Mouse (Mus musculus) cerebellum, adult 9-11 months (tissue): ENCODE data around the gene Skap1.
A peak's percentile ranks its signal among the peaks of the same experiment; 100 is the strongest.

Source experiments
- DNase-seq: peaks from one replicate; pipeline ENCODE4 v3.0.0; 2022

Skap1 gene

DNA sequence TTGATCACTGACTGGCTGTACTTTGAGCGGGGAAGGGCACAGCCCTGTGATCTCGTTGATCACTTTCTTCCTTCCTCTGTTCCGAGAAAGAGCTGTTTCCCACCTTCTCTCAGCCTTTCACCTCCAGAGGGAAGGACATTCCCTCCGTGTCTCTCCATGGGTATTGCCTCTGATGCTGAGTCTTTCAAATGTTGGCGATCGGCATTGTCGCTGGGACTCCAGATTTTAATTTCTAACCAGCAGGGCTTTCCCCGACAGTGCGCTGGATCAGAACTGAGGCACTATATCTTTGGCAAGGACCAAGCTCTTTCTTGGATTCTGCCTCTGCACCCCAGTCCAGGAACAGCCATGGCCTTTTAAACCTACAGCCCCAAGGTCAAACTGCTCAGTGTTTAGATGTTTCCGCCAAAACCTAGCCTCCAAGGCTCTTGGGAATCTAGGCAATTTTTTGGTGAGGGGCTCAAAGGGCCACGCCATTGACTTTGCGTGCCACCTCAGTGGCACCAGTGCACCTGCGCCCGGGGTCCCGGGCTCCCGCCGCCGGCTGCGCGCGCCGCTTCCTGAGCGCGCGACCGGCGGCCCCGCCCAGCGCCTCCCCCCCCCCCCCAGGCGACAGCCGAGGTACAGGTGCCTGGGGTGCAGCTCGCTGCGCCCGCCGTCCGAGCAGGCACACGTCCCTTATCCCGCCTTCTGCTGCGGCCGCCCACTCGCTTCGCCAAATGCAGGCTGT, at the start of gene Skap1:
TSS of gene Skap1 (plus strand) at position 608 of the 730 bp plus-strand sequence.
- no peak for DNase-seq

- no peak for DNase-seq
Measured at GRCm38 (mm10) chr11:96421074-96421473, 43.3 kb upstream of the Skap1 start.

DNA sequence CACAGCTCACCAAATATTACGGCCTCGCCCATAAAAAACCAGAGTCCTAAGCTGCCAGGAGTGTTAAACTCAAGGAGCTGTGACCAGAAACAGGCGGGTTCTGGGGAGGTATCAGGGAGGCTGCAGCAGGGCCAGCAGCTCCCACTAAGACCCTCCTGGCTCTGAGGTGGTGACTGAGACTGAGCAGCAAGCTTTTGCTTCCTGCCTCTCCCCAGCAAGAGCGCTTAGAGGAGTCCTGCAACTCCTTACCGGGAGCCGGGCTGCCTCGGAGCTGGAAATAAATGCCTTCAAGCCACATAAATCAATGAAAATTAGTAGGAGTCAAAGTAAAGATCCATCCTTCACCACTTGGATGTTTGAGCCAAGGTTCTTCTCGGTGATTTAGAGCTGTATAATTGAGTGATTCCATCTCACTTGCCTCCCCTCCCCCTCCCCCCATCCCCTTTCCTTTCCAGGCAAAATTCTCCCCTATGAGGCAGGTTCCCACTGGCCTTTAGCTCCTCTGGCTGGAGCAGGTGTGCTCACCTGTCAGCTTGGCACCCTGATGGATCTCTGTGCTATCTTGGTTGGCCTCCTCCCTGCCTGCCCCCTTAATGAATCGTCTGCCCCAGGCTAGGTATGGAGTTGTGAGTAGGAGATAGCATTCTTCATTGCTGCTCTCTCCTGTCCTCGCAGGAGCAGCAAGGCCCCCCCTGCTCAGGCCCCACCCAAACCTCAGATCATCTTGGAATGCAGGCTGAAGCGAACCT, 42.7 kb upstream of the Skap1 start:
- DNase-seq, result no peak

DNA sequence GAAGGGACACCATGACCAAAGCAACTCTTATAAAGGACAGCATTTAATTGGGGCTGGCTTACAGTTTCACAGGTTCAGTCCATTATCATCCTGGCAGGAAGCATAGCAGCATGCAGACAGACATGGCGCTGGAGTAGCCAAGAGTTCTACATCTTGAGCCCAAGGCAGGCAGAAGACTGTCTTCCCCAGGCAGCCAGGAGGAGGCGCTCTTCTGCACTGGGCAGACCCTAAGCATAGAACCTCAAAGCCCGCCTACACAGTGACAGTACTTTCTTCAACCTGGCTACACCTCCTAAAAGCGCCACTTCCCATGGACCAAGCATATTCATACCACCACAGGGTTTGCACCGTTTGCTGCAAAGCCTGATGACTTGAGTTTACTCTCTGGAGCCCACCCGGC, 39.2 kb upstream of the Skap1 start:
- DNase-seq, result no peak

GRCm38 (mm10) chr11:96426191-96426590, 38.2 kb upstream of the Skap1 start:
- no peak for DNase-seq

DNA sequence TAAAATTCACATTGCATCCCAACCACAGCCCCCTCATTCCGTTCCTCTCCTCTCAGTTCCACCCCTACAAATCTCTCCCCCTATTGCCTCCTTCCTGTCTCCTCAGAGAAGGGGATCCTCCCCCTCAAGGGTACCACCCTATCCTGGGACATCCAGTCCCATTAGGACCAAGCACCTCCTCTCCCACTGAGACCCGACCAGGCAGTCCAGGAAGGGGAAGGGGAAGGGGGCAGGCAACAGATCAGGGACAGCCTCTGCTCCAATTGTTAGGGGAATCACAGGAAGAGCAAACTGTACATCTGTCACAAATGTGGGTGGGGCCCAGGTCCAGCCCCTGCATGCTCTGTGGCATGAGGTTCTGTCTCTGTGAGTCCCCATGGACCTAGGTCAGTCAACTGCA, 37.6 kb upstream of the Skap1 start:
- DNase-seq, result no peak

DNA sequence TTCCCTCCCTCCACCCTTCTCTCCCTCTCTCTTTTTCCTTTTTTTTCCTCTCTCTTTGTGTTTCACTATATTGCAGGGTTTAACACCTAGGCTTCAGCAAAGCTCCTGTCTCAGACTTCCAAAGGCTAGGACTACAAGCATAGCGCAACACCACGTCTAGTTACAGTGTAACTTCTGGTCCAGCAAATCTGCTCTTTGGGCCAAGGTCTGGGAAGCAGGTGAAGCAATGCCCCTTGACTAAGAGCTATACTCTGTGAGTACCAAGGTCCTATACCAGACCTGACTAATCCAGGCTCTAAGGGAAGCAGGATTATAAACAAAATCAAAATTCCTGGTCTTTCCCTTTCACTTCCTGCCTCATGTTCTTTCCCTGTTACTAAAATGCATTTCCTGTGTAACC, 35.3 kb upstream of the Skap1 start:
- no peak for DNase-seq

DNA sequence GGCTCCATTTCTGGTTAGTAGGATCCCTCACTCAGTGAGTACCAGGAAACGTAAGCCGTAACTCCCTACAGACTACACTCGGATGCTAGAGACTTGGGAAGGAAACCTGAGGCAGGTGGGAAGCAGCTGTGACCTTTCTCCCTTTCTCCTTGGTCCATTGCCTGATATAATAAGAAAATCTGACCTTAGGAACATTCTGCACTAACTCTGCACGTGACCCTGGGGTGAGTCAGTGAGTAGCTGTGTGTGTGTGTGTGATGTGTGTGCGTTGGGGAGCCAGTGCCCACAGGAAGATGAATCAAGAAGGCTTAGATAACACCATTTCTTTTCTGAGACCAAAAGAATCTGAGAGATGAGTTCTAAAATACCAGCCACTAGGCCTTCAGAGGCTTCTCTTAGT, 34.5 kb upstream of the Skap1 start:
- DNase-seq, result no peak

- no peak for DNase-seq
Measured at GRCm38 (mm10) chr11:96431871-96432270, 32.5 kb upstream of the Skap1 start.

GRCm38 (mm10) chr11:96434888-96435287, 29.5 kb upstream of the Skap1 start:
- DNase-seq, result no peak

- DNase-seq, result no peak
Measured at GRCm38 (mm10) chr11:96436525-96436924, 27.9 kb upstream of the Skap1 start.

- DNase-seq, result peak; percentile 3
Measured at GRCm38 (mm10) chr11:96438787-96439186, 25.6 kb upstream of the Skap1 start.

DNA sequence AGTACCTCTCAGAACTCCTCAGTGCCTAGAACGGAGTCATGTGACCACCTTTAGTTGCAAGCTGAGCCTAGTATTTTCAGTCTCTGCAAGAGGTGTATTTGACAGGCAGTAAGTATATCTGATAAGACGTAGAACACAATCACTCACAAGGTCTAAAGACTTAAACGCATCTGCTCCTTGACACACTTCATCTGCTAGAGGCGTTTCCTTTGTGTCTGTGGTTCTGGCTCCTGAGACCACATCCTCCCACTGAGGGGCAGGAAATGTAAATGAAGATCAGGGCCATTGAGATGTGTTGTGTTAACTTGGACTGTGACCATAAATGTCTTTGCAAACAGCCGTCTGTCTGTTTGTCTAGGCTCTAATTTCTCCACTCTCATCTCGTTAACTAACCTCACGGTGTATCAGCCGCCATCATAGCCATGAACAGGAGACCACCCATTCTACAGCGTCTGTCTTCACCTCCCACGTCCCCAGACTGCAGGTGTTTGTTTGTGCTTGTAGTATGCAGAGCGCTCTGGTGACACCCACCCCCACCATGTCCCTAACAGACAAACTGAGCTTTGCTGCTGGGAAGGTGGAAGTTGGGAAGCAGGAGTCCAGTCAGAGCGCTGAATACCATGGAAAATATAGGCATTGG, 22.7 kb upstream of the Skap1 start:
- DNase-seq, result no peak

DNA sequence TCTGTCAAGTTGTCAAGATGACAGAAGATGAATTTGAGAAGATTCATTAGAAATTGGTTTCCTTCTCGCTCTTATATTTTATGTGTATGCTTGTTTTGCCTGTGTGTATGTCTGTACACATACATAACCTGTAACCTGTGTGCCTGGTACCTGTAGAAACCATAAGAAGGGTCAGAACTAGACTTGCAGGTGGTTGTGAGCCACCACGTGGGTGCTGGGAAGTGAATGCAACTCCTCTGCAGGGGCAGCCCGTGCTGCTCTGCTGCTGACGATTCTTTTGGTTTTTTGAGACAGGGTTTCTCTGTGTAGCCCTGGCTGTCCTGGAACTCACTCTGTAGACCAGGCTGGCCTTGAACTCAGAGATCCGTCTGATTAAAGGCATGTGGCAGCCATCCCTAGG, 21.9 kb upstream of the Skap1 start:
- no peak for DNase-seq

DNA sequence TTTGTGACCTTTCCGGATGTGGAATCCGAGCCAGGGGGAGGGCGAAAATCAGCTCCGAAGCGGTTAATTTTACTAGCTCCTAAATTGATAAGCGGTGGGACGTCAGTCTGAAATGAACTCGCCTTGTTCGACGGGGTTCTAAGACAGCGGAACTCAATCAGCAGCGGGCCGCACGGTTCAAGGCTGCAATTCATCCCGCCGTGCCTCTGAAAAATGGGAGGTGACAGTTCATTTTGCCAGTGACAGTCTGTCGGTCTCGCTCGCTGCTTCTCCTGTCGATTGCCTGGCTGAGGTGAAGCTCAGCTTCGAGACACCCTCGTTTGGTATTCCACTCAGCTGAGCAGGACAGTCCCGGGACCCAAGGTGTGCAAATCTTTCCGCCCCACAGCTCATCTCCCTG, 16.5 kb upstream of the Skap1 start:
- DNase-seq, result no peak

- no peak for DNase-seq
Measured at GRCm38 (mm10) chr11:96455111-96455510, 9.3 kb upstream of the Skap1 start.

DNA sequence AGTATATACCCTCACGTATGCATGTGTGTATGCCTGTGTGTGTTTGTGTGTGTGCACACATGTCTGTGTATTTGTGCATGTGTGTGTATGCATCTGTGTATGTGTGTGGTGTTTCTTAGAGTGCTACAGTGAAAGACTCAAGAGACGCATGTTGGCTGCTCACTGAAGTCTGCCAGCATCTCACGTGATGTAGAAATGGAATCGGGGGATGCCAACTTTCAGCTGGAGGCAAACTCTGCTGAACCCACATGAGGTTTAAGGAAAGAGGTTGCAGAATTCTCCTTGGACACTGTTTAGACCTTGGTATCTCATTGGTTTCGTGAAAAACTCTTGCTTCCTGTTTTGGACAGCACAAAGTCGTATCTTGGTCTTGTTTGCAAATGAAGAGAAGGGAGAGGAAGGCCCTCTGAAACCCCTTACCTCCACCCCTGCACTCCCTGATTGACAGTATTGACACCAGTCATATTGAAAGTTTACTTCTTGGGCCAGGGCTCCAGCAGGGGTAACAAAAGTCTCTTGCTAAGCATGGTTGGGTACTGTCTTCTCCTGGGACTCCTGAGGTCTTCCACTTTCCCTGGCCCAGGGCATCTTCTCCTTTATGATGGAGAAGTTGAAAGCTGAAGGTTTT, 8.6 kb upstream of the Skap1 start:
- no peak for DNase-seq

DNA sequence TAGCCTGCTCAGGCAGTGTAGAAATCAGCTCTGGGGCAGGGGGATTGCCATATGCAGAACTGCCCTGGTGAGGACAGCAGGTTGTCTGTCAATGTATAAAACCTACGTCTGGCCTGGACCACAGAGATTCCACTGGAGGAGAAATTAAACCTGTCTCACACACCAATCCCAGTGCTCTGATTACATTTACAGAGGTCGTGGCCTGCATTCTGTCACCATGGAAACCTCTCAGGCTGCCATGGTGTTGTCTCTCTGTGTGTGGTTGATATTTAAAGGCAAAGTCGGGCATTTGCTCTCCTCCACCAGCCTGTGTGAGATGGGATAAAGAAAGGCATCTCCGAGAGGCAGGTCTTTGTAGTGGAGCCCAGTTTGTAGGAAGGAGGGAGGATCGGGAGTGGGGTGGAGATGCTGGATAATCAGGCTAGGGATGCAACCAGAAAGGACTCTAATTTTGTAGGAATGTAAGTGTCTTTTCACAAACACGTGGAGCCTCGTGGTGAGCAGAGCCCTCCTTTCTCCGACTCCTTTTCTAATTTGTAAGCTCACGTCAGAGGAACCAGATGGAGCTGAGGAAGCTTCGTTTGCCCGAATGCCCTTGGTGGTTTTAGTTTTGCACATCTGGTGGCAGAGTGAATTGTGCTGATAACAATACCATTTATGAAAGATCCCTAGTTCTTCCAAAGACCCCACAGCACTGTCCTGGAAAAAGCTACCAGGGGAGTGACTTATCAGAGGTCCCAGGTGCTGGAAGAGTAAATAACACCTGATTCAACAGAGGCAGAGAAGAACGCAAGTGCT, 7.7 kb upstream of the Skap1 start:
- no peak for DNase-seq

DNA sequence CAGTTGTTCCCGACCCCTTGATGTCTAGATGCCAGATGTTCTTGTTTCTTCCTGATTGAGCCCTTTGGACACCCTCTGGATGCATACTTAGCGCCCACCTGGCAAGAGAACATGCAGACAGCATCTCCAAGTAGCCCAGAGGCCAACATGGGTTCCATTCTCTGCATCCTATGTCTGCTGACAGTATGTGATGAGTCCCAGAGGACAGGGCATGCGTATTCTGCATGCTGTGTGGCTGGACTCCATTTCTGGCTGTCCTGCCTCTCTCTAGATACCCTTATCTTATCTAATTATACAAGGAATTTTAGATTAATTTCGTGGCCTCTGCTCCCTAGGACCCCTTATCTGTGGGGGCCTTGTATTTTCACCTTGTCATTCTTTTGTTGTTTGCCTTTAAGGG, 2.6 kb upstream of the Skap1 start:
- DNase-seq, result no peak

- DNase-seq, result no peak
Measured at GRCm38 (mm10) chr11:96462191-96462752, 2.1 kb upstream of the Skap1 start.

- DNase-seq, result no peak
Measured at GRCm38 (mm10) chr11:96464716-96465060, 295 bp downstream of the Skap1 start.

DNA sequence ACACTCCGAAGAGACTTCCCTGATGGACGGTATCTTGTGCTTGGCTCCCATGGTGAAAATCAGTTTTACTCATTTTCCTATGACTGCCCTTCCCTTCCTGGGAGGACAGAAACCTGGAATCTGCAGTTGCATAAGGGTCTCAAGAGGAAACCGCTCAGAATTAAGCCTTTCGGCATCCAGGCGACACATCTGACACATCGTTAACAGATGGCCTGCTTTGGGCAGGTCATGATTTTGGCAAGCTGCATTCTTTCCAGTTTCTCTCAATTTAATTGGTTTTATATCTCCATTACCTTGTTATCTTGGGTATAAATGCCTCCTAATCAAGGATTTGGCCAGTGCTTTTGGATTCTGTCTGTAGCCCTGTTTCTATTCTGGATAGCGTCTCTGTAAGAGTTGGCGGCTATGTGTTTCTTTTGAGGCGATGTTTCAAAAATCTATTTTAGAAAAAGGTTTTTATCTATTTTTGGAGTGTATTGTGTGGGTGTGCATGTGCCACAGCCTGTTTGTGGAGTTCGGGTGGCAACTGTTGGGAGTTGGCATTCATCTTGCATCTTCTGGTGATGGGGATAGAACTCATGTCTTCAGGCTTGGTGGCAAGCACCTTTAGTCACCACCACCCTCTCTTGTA, 1.1 kb downstream of the Skap1 start:
- DNase-seq, result no peak
